Comparison of ENCODE assay signal across 7 mouse cellular contexts in the genomic region with DNA sequence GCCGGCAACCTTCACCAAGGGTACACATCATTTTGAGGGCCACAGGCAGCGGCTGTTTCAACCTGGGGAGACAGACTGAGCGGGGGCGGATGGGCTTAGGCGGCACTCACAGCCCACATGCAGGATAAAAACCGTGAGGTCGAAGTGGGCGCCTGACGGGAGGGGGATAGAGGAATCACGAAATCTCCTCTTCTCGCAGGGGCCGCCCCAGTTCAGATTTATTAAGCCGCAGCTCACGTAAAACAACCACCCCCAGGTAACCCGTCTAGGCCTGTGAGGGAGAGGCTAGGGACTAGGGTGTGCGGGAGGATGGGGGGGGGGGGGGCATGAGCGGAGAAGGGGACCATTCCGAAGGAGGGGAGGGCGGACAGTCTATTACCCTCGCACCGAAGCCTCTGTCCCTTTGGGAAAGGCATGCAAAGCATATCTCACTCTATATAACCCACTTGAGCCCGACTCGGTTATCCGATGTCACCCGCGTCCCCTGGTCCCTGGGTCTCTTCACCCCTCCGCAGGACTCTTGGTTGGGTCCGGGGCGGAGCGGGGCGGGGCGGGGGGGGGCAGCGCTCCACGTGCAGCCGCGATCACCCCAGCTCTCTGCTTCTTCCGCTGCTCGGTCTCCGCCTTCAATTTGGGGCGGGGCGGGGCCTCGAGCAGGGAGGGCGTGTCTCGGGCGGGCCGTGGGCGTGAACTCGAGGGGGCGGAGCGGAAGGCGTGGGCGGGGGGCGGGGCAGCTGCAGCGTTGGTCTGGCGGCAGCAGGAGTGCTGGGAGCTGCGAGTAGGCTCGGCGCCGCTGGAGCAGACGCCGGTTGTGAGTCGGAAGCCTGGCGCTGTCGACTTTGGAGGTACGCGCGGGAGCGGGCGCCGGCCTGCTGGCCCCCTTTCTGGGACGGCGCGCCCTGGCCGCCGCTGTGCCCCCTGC. TPM values are rescaled to one million over a fixed set of nuclear protein-coding genes. Genes with fewer than 3 reads are reported as not detected.
DNase-seq lines count a peak whose midpoint lies in the region; ATAC-seq and TF ChIP-seq lines count a peak whose summit lies in the region.

A gene (plus strand): TSS at position 786 of the 922 bp plus-strand sequence.

- H3K4me1 ChIP-seq in intestine, postnatal 0 days (replicated peaks; ENCODE audit: control insufficient read depth, insufficient read depth, low read length), result no peaks in the 10 kb centered on the region; the same call in 1 of the 2 replicates
- peaks cover 25% of the 10 kb centered on the region for H3K4me1 ChIP-seq in midbrain, embryonic 12.5 days
- H3K4me1 ChIP-seq in small intestine, adult 2 months (ENCODE audit: control insufficient read depth, insufficient read depth, insufficient read length, low read length), result peaks cover 3% of the 10 kb centered on the region

- intact Hi-C loops in left cerebral cortex, postnatal 4 days (cut with DNase I), result loop anchor here (5.0 kb wide), 1 partner anchor 328 kb away; no protein-coding TSS in a partner anchor

- under 1% methylated on average over 62 of the region's 75 CpGs for WGBS in intestine, postnatal 0 days
- WGBS in midbrain, embryonic 12.5 days, result under 1% methylated on average over 57 of the region's 75 CpGs
- 1% methylated on average over 69 of the region's 75 CpGs for WGBS in small intestine, adult 2 months

- H3K4me2 ChIP-seq in intestine, postnatal 0 days (replicated peaks; ENCODE audit: low read depth), result peak within 1 kb of the TSS; percentile 87
- H3K4me2 ChIP-seq in midbrain, embryonic 12.5 days (replicated peaks), result peak within 1 kb of the TSS; percentile 71

- peak; percentile 97 for TF ChIP-seq POLR2A in small intestine, adult 2 months (IDR thresholded peaks at IDR 0.05; ENCODE audit: low read depth, low read length)

- TF ChIP-seq CTCF in intestine, postnatal 0 days (IDR thresholded peaks at IDR 0.05; ENCODE audit: low read depth), result peak; percentile 76; the same call in 1 of the 2 replicates
- 0 out of 2 replicates have a peak, but pooled peaks have one; percentile 57 for TF ChIP-seq CTCF in small intestine, adult 2 months (IDR thresholded peaks at IDR 0.05; ENCODE audit: extremely low read depth, insufficient read length, insufficient replicate concordance, low read depth, low read length)

- no peaks in the 10 kb centered on the region for H3K27me3 ChIP-seq in intestine, postnatal 0 days (replicated peaks; ENCODE audit: control insufficient read depth, insufficient read depth, low read length)
- 0 out of 2 replicates have a peak, but pooled peaks cover 2% of the 10 kb centered on the region for H3K27me3 ChIP-seq in midbrain, embryonic 12.5 days
- no peaks in the 10 kb centered on the region for H3K27me3 ChIP-seq in small intestine, adult 2 months (ENCODE audit: control insufficient read depth, insufficient read depth, low read length)

- H3K4me3 ChIP-seq in intestine, postnatal 0 days (ENCODE audit: low read depth, low read length), result peak within 1 kb of the TSS; percentile 78
- peak within 1 kb of the TSS; percentile 70 for H3K4me3 ChIP-seq in midbrain, embryonic 12.5 days
- H3K4me3 ChIP-seq in small intestine, adult 2 months (ENCODE audit: low read depth, low read length), result peak within 1 kb of the TSS; percentile 80

- H3K36me3 ChIP-seq in intestine, postnatal 0 days (ENCODE audit: control insufficient read depth, insufficient read depth), result no peaks in the 10 kb centered on the region
- no peaks in the 10 kb centered on the region for H3K36me3 ChIP-seq in midbrain, embryonic 12.5 days
- H3K36me3 ChIP-seq in small intestine, adult 2 months (ENCODE audit: control insufficient read depth, insufficient read depth, low read length), result no peaks in the 10 kb centered on the region

- peak within 1 kb of the TSS; percentile 81 for H3K9ac ChIP-seq in intestine, postnatal 0 days (ENCODE audit: low read depth, low read length)
- peak within 1 kb of the TSS; percentile 79 for H3K9ac ChIP-seq in midbrain, embryonic 12.5 days (replicated peaks)

- peak; percentile 96 for DNase-seq in adrenal gland, adult 2 months
- DNase-seq in embryo, embryonic 11.5 days (ENCODE audit: low read depth, low spot score), result peak; percentile 95
- peak; percentile 90 to 94 for DNase-seq in gastrocnemius, postnatal 4 days (ENCODE audit: low spot score in 2 of 2)
- peak; percentile 98 for DNase-seq in left cerebral cortex, postnatal 4 days

- peak; percentile 95 for ATAC-seq in intestine, postnatal 0 days
- peak; percentile 93 for ATAC-seq in midbrain, embryonic 12.5 days (ENCODE audit: low FRiP score, low read depth)

- no peaks in the 10 kb centered on the region for H3K9me3 ChIP-seq in intestine, postnatal 0 days (ENCODE audit: control insufficient read depth)
- H3K9me3 ChIP-seq in midbrain, embryonic 12.5 days, result no peaks in the 10 kb centered on the region

- H3K27ac ChIP-seq in intestine, postnatal 0 days (ENCODE audit: low read depth, low read length), result peak within 1 kb of the TSS; percentile 87
- H3K27ac ChIP-seq in midbrain, embryonic 12.5 days (replicated peaks), result peak within 1 kb of the TSS; percentile 91
- H3K27ac ChIP-seq in small intestine, adult 2 months (ENCODE audit: insufficient read depth, low read depth, low read length), result peak within 1 kb of the TSS; percentile 84

RNA-seq across cellular contexts. Expression of the gene that starts here (rescaled TPM):
- 10 to 100 TPM; 55.3 to 72.0 TPM for total RNA-seq in adrenal gland, adult 2 months (2021)
- polyA plus RNA-seq in adrenal gland, adult 2 months (2012; rRNA removed), result 15.3 and 16.3 TPM in 2 replicates
- 10 to 100 TPM; 50.2 to 54.1 TPM for total RNA-seq in gastrocnemius, postnatal 4 days (2021)
- polyA plus RNA-seq in intestine, postnatal 0 days (2015; fragmentation: Nextera tagmentation; extraction: Ambion mirVana), result 5.9 and 6.3 TPM in 2 replicates
- total RNA-seq in left cerebral cortex, postnatal 4 days (2021), result 10 to 100 TPM; 21.2 to 24.6 TPM
- 15.6 and 19.4 TPM in 2 replicates for polyA plus RNA-seq in midbrain, embryonic 12.5 days (2016; fragmentation: Nextera tagmentation; extraction: Ambion mirVana)
- polyA plus RNA-seq in small intestine, adult 2 months (2012; rRNA removed), result 3.0 and 3.4 TPM in 2 replicates

Comparison
In these comparisons a context has a peak if more than half of its experiments do, and no peak if none do; other contexts are left out.
1. Peak in every context shown above with its lines: DNase-seq, ATAC-seq, H3K4me3 ChIP-seq and H3K27ac ChIP-seq.